Mouse (Mus musculus) heart, embryonic 16.5 days (tissue): Measurements from ENCODE around the gene Ppp2r5e. TPM values are rescaled to one million over a fixed set of nuclear protein-coding genes. Genes with fewer than 3 reads are reported as not detected.

Experiments used
- ATAC-seq: fragments of 200-750 bp; cut with Nextera tagmentation; replicated peaks from 2 replicates; pipeline ENCODE4 v1.8.0; 2017; ENCODE audit warnings: moderate number of reproducible peaks; ENCODE audit not compliant: insufficient read depth, low FRiP score; ENCODE audit errors: extremely low read depth
- H3K27ac ChIP-seq: fragments of 300-500 bp; sonication (generic); 2 replicates; pipeline ENCODE4 v1.5.1; 2014; ENCODE audit warnings: mild to moderate bottlenecking, low read length, control low read depth, moderate library complexity
- H3K27me3 ChIP-seq: fragments of 300-500 bp; sonication (generic); 2 replicates; pipeline ENCODE4 v1.6.1; 2014; ENCODE audit warnings: low read length, mixed read lengths; ENCODE audit not compliant: control insufficient read depth, insufficient read depth
- H3K36me3 ChIP-seq: fragments of 300-500 bp; sonication (generic); 2 replicates; pipeline ENCODE4 v1.6.1; 2014; ENCODE audit not compliant: control insufficient read depth, insufficient read depth
- H3K4me1 ChIP-seq: fragments of 300-500 bp; sonication (generic); 2 replicates; pipeline ENCODE4 v1.6.1; 2014; ENCODE audit warnings: low read length, mixed read lengths; ENCODE audit not compliant: control insufficient read depth, insufficient read depth
- H3K4me2 ChIP-seq: fragments of 300-500 bp; sonication (generic); 2 replicates; pipeline ENCODE4 v1.6.1; 2014; ENCODE audit warnings: low read depth, mild to moderate bottlenecking, control low read depth, low read length
- H3K4me3 ChIP-seq: fragments of 300-500 bp; sonication (generic); 2 replicates; pipeline ENCODE4 v1.5.1; 2014; ENCODE audit warnings: mild to moderate bottlenecking, control low read depth, low read length
- H3K9ac ChIP-seq: fragments of 300-500 bp; sonication (generic); 2 replicates; pipeline ENCODE4 v1.6.1; 2014; ENCODE audit warnings: low read length, control low read depth
- H3K9me3 ChIP-seq: fragments of 300-500 bp; sonication (generic); replicated peaks from 2 replicates; pipeline ENCODE4 v1.6.1; 2016; ENCODE audit warnings: low read length; ENCODE audit not compliant: control insufficient read depth
- WGBS: fragments of 180-500 bp; shearing (Covaris S2); extraction: QIAGEN DNeasy Blood & Tissue Kit; methylation state at CpG from one replicate; pipeline ENCODE4 v1.1.7; 2014; 5-methylcytosine and 5-hydroxymethylcytosine counted together
- polyA plus RNA-seq: library from polyadenylated mRNA; unstranded; fragments of >200 nt; fragmentation: Nextera tagmentation; extraction: Ambion mirVana; gene quantifications from 2 replicates; pipeline ENCODE4 v1.2.1, GENCODE M21; 2015

The Ppp2r5e gene
- polyA plus RNA-seq, 1 experiment from 2014 or later: 7.9 TPM

DNA sequence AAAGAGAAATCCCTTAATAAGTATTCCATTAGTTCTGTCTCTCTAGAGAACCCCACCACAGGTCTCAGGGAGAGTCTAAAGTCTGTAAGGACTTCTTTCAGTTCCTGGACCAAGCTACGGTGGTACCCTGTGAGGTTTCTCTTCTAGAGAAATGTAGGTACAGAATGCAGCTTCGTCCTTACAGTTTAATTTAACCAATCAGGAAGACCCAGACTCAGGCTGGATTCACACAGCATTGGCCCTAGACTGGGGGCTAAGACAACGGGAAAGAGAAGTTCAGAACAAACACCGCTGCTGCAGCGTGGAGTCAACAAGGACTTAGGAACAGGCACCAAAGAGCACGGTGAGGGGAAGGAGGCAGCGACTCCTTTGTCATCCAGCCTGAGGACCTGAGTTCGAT lies 20.8 kb upstream of the Ppp2r5e start:
- Histone ChIP-seq H3K36me3 (no peaks in the 10 kb centered on the region), H3K4me2 (no peak overlapping the region), H3K27me3 (no peaks in the 10 kb centered on the region), H3K9ac (no peak overlapping the region), H3K4me3 (no peak overlapping the region), H3K9me3 (peaks cover 2% of the 10 kb centered on the region; the same call in 1 of the 2 replicates), H3K27ac (no peak overlapping the region), H3K4me1 (peaks cover 3% of the 10 kb centered on the region; the same call in 1 of the 2 replicates)
- ATAC-seq: no peak
- WGBS: 73% methylated on average over 8 of the region's 8 CpGs

DNA sequence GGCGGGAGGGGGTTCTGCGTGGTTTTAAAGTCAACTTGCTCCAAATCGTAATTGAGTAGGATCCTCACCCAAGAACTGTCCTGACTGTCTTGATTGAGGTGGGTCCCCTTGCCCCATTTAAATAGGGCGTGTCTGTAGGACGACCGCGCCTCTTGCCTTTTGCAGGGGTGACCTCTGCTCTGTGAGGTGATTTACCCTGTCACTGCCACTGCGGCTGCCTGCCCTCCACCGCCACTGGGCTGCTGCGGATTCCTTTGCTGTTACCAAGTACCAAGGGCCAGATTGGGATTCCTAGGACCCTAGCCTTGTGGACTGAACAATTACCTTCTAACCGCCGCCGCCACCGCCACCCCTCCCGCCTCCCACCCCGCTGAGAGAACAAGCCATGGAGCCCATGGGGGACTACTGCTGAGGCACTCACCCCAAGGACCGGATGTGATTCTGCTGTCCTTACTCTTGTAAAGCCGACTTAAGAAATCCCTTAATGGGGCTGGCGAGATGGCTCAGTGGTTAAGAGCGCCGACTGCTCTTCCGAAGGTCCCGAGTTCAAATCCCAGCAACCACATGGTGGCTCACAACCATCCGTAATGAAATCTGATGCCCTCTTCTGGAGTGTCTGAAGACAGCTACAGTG lies 20.2 kb upstream of the Ppp2r5e start:
- H3K4me3 ChIP-seq: peak overlapping the region; percentile 45
- ATAC-seq: peak; percentile 76
- peak overlapping the region; percentile 56 for H3K4me2 ChIP-seq
- H3K27ac ChIP-seq: peak overlapping the region; percentile 19; the same call in 1 of the 2 replicates
- no peaks in the 10 kb centered on the region for H3K36me3 ChIP-seq
- peaks cover 2% of the 10 kb centered on the region; the same call in 1 of the 2 replicates for H3K9me3 ChIP-seq
- peaks cover 3% of the 10 kb centered on the region; the same call in 1 of the 2 replicates for H3K4me1 ChIP-seq
- no peaks in the 10 kb centered on the region for H3K27me3 ChIP-seq
- 11% methylated on average over 23 of the region's 24 CpGs for WGBS
- H3K9ac ChIP-seq: peak overlapping the region; percentile 30

DNA sequence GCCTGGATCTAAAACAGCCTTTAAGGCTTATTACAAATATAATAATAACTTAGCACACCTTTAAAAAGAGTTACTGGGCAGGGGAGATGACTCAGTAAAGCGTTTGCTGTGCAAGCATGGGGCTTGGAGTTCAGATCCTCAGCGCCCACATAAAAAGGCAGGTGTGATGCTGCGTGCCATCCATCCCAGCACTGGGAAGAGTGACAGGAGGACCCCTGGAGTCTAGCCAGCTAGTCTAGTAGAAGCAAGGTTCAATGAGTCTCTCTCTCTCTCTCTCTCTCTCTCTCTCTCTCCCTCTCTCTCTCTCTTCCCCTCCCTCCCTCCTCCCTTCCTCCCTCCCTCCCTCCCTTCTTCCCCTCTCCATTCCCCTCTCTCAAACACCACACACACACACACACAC lies 19.5 kb upstream of the Ppp2r5e start:
- 0 out of 2 replicates have a peak, but pooled peaks have one; percentile 37 for ATAC-seq

DNA sequence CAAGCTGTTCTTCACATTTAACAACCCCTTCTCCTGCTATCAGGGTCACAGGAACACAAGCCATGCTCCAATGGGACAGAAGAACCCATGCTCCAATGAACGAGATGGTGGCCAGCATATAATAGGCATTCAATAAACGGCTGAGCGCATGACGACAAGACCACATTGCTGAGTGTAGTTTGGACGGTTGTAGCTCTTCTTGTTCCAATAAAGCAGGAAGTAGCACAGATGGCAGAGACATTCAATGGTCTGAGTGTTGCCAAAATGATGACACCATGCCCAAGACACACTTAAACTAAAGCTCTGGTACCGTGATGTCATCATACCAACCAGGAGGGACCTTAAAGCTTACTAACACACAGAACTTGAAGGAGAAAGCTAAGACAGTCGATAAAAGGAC lies 16.7 kb upstream of the Ppp2r5e start:
- H3K27ac ChIP-seq: no peak overlapping the region
- H3K4me3 ChIP-seq: no peak overlapping the region
- H3K36me3 ChIP-seq: no peaks in the 10 kb centered on the region
- H3K27me3 ChIP-seq: no peaks in the 10 kb centered on the region
- peaks cover 3% of the 10 kb centered on the region; the same call in 1 of the 2 replicates for H3K4me1 ChIP-seq
- no peak overlapping the region for H3K9ac ChIP-seq
- no peak for ATAC-seq
- H3K4me2 ChIP-seq: no peak overlapping the region
- H3K9me3 ChIP-seq: no peaks in the 10 kb centered on the region
- WGBS: 71% methylated on average over 7 of the region's 7 CpGs

More for the DNA sequence above, 19.5 kb upstream of the Ppp2r5e start:
- 59% methylated on average over 3 of the region's 3 CpGs for WGBS
- Histone ChIP-seq H3K27me3 (no peaks in the 10 kb centered on the region), H3K36me3 (no peaks in the 10 kb centered on the region), H3K4me1 (peaks cover 3% of the 10 kb centered on the region; the same call in 1 of the 2 replicates), H3K9me3 (no peaks in the 10 kb centered on the region; the same call in 1 of the 2 replicates), H3K4me2 (peak overlapping the region; percentile 56), H3K9ac (no peak overlapping the region), H3K4me3 (no peak overlapping the region), H3K27ac (no peak overlapping the region)

DNA sequence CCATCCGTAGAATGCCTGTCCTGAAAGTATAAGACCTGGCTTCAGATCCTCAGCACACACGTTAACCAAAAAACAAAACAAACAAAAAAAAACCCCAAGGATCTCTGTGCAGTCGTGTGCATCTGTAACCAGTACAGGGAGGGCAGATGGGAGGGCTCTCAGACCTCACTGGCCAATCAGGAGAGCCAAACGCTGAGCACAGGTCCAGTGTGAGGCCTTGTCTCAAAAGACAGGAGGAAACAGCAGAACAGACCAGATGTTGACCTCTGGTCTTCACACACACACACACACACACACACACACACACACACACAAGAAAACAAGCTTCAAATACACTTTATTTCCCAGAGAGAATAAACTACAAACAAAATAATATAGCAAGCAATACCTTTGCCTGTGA lies 3.4 kb upstream of the Ppp2r5e start:
- no peak for ATAC-seq
- H3K27me3 ChIP-seq: no peaks in the 10 kb centered on the region
- no peak overlapping the region for H3K9ac ChIP-seq
- no peak overlapping the region for H3K4me3 ChIP-seq
- H3K4me2 ChIP-seq: no peak overlapping the region
- H3K9me3 ChIP-seq: no peaks in the 10 kb centered on the region
- no peaks in the 10 kb centered on the region for H3K36me3 ChIP-seq
- H3K4me1 ChIP-seq: peaks cover 3% of the 10 kb centered on the region; the same call in 1 of the 2 replicates
- 23% methylated on average over 4 of the region's 4 CpGs for WGBS
- H3K27ac ChIP-seq: no peak overlapping the region

DNA sequence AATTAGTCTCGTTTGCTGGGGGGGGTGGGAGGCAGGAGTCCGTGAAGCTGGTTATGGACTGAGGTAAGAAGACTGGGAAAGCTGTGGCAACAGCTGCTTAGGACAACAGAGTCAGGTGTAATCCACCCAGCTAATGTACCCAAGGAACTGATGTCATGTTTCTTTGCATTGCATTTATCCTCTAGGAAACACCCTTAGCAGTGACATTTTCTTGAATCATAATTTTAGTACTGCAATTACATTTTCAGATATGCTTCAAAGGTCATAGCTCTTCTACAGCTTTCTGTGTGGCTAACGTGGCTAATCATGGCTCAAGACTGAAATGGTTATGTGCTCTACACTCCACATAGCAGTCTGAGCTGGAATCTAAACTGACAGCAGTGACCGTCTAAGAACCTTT lies 2.9 kb upstream of the Ppp2r5e start:
- Histone ChIP-seq H3K4me2 (no peak overlapping the region), H3K9ac (no peak overlapping the region), H3K4me3 (no peak overlapping the region), H3K36me3 (no peaks in the 10 kb centered on the region), H3K9me3 (no peaks in the 10 kb centered on the region), H3K4me1 (peaks cover 6% of the 10 kb centered on the region), H3K27ac (no peak overlapping the region), H3K27me3 (no peaks in the 10 kb centered on the region)
- WGBS: 60% methylated on average over 4 of the region's 4 CpGs
- ATAC-seq: no peak

DNA sequence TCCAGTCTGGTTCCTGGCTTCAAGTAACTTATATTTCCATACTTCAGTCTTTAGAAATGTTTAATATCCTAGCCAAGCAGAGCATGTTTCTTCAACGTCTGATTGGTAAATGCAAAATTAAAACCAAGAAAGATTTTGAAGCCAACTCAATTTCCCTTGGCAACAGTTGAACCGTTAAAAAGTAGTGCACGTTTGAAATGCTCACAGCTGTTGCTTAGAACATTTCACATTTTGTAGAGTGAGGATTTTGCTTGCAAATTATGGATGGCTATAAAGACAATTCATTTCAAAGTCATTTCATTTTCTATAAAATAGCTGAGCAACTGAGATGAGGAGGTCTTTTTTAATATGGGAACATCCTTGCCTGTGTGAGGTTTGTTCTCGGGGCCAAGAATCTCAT lies 1.7 kb upstream of the Ppp2r5e start:
- 79% methylated on average over 4 of the region's 4 CpGs for WGBS
- Histone ChIP-seq H3K4me2 (no peak overlapping the region), H3K4me1 (peaks cover 12% of the 10 kb centered on the region)

DNA sequence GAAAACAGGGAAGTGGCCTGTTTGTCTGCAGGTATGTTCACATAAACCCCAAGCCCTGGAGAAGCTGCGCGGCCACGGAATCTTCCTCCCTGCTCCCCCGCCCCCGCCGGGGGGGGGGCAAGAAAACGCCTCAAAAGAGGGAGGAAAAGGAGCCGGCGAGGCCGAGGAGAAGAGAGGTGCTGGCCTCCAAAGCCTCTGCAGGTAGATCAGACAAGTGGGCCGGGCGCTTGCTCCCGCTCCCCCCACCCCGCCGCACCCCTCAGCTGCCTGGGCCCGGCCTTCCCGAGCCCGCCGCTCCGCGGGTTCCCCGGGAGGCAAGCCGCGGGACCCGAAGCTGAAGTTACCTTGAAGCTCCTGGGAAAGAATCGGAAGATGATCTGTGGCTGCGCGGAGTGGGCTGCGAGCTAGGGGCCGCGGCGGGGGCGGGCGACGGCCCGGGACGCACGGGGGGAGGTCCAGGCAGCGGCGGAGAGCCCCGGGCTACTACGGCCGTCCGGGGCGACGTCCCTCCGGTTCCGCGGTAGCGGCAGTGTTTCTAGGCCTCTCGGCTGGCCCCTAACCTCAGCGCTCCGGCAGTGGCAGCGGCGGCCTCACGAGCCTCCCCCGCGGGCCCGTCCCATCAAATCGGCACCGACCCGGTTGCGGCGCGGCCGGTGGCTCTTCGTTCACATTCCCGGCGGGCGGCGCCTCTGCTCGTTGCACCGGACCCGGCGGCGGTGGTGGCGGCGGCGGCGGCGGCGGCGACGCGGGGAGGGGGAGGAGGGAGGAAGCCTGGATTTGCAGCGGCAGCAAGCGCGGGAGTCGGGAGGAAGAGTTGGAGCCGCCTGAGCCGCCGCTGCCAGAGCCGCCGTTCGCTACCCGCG lies 523 bp downstream of the Ppp2r5e start:
- WGBS: under 1% methylated on average over 76 of the region's 97 CpGs
- peak overlapping the region; percentile 94 for H3K9ac ChIP-seq
- H3K27me3 ChIP-seq: no peaks in the 10 kb centered on the region
- peaks cover 11% of the 10 kb centered on the region for H3K36me3 ChIP-seq
- peak overlapping the region; percentile 97 for H3K27ac ChIP-seq
- ATAC-seq: peak; percentile 31
- peak overlapping the region; percentile 95 for H3K4me2 ChIP-seq
- peaks cover 12% of the 10 kb centered on the region for H3K4me1 ChIP-seq
- no peaks in the 10 kb centered on the region for H3K9me3 ChIP-seq
- H3K4me3 ChIP-seq: peak overlapping the region; percentile 99

More for the DNA sequence above, 1.7 kb upstream of the Ppp2r5e start:
- H3K27ac ChIP-seq: no peak overlapping the region
- peaks cover 4% of the 10 kb centered on the region; the same call in 1 of the 2 replicates for H3K36me3 ChIP-seq
- no peaks in the 10 kb centered on the region for H3K9me3 ChIP-seq
- H3K9ac ChIP-seq: no peak overlapping the region
- H3K27me3 ChIP-seq: no peaks in the 10 kb centered on the region
- no peak for ATAC-seq
- no peak overlapping the region for H3K4me3 ChIP-seq

DNA sequence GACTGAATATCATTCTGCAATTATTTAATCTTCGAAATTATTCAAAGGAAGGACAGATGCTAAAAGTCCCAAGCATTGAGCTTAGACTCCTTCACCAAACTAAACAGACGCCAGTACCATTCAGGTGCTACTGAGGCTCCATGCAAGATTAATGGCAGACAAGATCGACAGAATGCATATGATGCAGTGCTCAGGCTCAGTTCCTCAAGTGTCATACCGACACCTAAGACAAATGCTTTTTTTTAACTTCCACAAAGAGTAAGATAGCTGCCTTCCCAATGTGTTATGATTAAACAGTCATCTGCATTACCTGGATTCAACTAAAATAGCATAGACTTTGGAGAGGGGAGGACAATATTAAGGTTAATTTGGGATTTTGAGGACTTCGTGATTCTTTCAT lies 1.6 kb downstream of the Ppp2r5e start:
- H3K9ac ChIP-seq: peak overlapping the region; percentile 59
- ATAC-seq: no peak
- H3K4me3 ChIP-seq: peak overlapping the region; percentile 42
- H3K27me3 ChIP-seq: no peaks in the 10 kb centered on the region
- H3K9me3 ChIP-seq: no peaks in the 10 kb centered on the region
- no peak overlapping the region for H3K27ac ChIP-seq
- H3K4me2 ChIP-seq: peak overlapping the region; percentile 95
- peaks cover 16% of the 10 kb centered on the region for H3K36me3 ChIP-seq
- 43% methylated on average over 5 of the region's 5 CpGs for WGBS
- peaks cover 12% of the 10 kb centered on the region for H3K4me1 ChIP-seq
